Comparison of ENCODE assay signal across 15 mouse cellular contexts in genomic region chr11:32563660-32564059, GRCm38 (mm10). TPM values are rescaled to one million over a fixed set of nuclear protein-coding genes. Genes with fewer than 3 reads are reported as not detected.
DNase-seq lines count a peak whose midpoint lies in the region; ATAC-seq and TF ChIP-seq lines count a peak whose summit lies in the region.
"Had no signal": no experiment of that assay in that cellular context is flagged by ENCODE, and none has a peak within 500 bp of the region (broad histone marks: within the 10 kb centered on the region; RNA-seq: fewer than 3 reads in every experiment).

No protein-coding gene starts in this region.

- whole genome bisulfite sequencing in spleen, adult 2 months = 46% methylated on average over 3 of the region's 3 CpGs
- WGBS in intestine, embryonic 16.5 days = 56% methylated on average over 3 of the region's 3 CpGs

- no peak overlapping the region for H3K4me3 ChIP-seq in spleen, adult 2 months (ENCODE audit: extremely low read depth, insufficient read depth, insufficient read length)
- no peak overlapping the region for H3K4me3 ChIP-seq in intestine, embryonic 16.5 days (ENCODE audit: low read length)
- H3K4me3 ChIP-seq: embryonic facial prominence, embryonic 12.5 days had no signal

- no peak overlapping the region for H3K9ac ChIP-seq in intestine, embryonic 16.5 days (ENCODE audit: low read depth, low read length)
- H3K9ac ChIP-seq: embryonic facial prominence, embryonic 12.5 days had no signal

- POLR2A ChIA-PET in Patski (lab: Charles Lee) = no interaction called here

- no peak overlapping the region for H3K4me2 ChIP-seq in intestine, embryonic 16.5 days (ENCODE audit: low read depth, low read length)
- H3K4me2 ChIP-seq: embryonic facial prominence, embryonic 12.5 days; liver, embryonic 11.5 days had no signal

- in situ Hi-C loops in Patski (cut with MboI; ENCODE audit: low pct_unique_long_range_greater_than_20kb) = no loop called here

- H3K27ac ChIP-seq in spleen, adult 2 months (ENCODE audit: insufficient read depth, low read length) = peak overlapping the region; percentile 82
- no peak overlapping the region for H3K27ac ChIP-seq in intestine, embryonic 16.5 days (ENCODE audit: low read length)
- H3K27ac ChIP-seq: embryonic facial prominence, embryonic 12.5 days had no signal

- peaks cover 5% of the 10 kb centered on the region for H3K36me3 ChIP-seq in spleen, adult 2 months (ENCODE audit: control insufficient read depth, insufficient read depth, low read length)
- no peaks in the 10 kb centered on the region for H3K36me3 ChIP-seq in intestine, embryonic 16.5 days (ENCODE audit: control insufficient read depth, insufficient read depth, low read length)
- H3K36me3 ChIP-seq: embryonic facial prominence, embryonic 12.5 days had no signal

- peak; percentile 48 for ATAC-seq in Patski
- ATAC-seq in intestine, embryonic 16.5 days = peak; percentile 68
- ATAC-seq: forebrain, embryonic 14.5 days had no signal

- CTCF ChIA-PET in Patski (lab: Charles Lee) = no interaction called here

- no peak for TF ChIP-seq CTCF in spleen, adult 2 months (IDR thresholded peaks at IDR 0.05; ENCODE audit: extremely low read depth, insufficient read depth, insufficient read length, insufficient replicate concordance)
- TF ChIP-seq CTCF in Patski (IDR thresholded peaks at IDR 0.05) = no peak

- DNase-seq in spleen, adult 2 months (ENCODE audit: low read depth in 1 of 2, low spot score in 2 of 2) = peak in 1 of 2 experiments; percentile 52
- DNase-seq in spleen, postnatal 4 days (ENCODE audit: low spot score in 2 of 2) = no peak
- DNase-seq in Patski (ENCODE audit: low read depth, low spot score) = no peak
- no peak for DNase-seq in ovary, postnatal 10 days (ENCODE audit: low spot score)
- DNase-seq in thymus, postnatal 36 days = no peak
- DNase-seq in ovary, postnatal 14 days (ENCODE audit: low spot score) = no peak
- DNase-seq: adrenal gland, adult 8-10 months; cerebellum, adult 8-10 months; gastrocnemius, postnatal 10 days; kidney, postnatal 36 days; thymus, postnatal 25 days had no signal

- peaks cover 75% of the 10 kb centered on the region for H3K4me1 ChIP-seq in spleen, adult 2 months (ENCODE audit: control insufficient read depth, insufficient read depth, insufficient read length)
- H3K4me1 ChIP-seq in intestine, embryonic 16.5 days (ENCODE audit: control insufficient read depth, insufficient read depth, low read length) = peaks cover 37% of the 10 kb centered on the region

- no peak for TF ChIP-seq POLR2A in spleen, adult 2 months (IDR thresholded peaks at IDR 0.05; ENCODE audit: low read depth, low read length)

- no peaks in the 10 kb centered on the region for H3K9me3 ChIP-seq in intestine, embryonic 16.5 days (ENCODE audit: control insufficient read depth, low read length)
- H3K9me3 ChIP-seq: embryonic facial prominence, embryonic 12.5 days had no signal

- no peaks in the 10 kb centered on the region for H3K27me3 ChIP-seq in spleen, adult 2 months (ENCODE audit: control insufficient read depth, insufficient read depth, low read length)
- no peaks in the 10 kb centered on the region for H3K27me3 ChIP-seq in Patski
- H3K27me3 ChIP-seq in intestine, embryonic 16.5 days (replicated peaks; ENCODE audit: control insufficient read depth, insufficient read depth, low read length) = no peaks in the 10 kb centered on the region
- H3K27me3 ChIP-seq: embryonic facial prominence, embryonic 12.5 days had no signal

RNA-seq across cellular contexts. Expression of gene Stk10, which starts 30.6 kb away (rescaled TPM):
- 82.8 and 87.0 TPM in 2 replicates for polyA plus RNA-seq in spleen, adult 2 months (2012; rRNA removed)
- 18.1 TPM for polyA plus RNA-seq in Patski (2021)
- 5.2 and 5.7 TPM in 2 replicates for polyA plus RNA-seq in intestine, embryonic 16.5 days (2015; fragmentation: Nextera tagmentation; extraction: Ambion mirVana)

RNA-seq across cellular contexts. Expression of gene Efcab9, which starts 31.8 kb away (rescaled TPM):
- polyA plus RNA-seq in spleen, adult 2 months (2012; rRNA removed) = 0.16 and 0.54 TPM in 2 replicates
- polyA plus RNA-seq in Patski (2021) = 1.9 TPM
- 0.65 and 0.77 TPM in 2 replicates for polyA plus RNA-seq in intestine, embryonic 16.5 days (2015; fragmentation: Nextera tagmentation; extraction: Ambion mirVana)
- polyA plus RNA-seq: forebrain, embryonic 14.5 days had no signal
